Mouse (Mus musculus): ENCODE results near the gene Nwd1. TPM values are rescaled to one million over a fixed set of nuclear protein-coding genes. Genes with fewer than 3 reads are reported as not detected.
"Not testable (repeated sequence)": the region's sequence is repeated elsewhere in the genome, so short reads cannot be mapped to it uniquely, and the experiment has no call there.

Nwd1 gene
- polyA plus RNA-seq, 1 experiment from 2014 or later: 2.7 TPM

DNA sequence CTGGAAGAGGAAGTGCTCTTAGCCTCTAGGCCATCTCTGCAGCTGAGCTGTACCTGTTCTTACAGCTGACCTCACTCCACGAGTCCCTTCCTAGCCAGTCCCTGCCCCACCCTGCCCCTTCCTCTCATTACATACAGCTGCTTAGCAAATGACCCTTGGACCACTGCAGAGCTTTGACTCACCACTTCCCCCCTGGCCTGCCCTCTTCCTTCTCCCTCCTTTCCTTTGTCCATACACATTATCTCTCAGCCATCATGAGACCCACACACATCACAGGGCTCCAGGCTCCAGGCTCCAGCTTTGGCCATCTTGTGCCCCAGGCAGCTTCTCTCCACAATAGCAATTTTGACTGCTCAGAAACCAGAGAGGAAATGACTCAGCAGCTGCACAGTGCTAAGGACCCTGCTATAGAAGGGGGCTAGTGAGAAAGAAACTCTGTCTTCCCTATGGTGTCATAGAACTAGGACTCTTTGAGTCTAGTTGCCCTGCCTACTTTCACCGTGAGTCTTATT, 36.6 kb downstream of the Nwd1 start:
- ATAC-seq (ENCODE audit: low FRiP score): no peak
- 72% methylated on average over 2 of the region's 2 CpGs for WGBS
- Histone ChIP-seq H3K9ac (no peak overlapping the region), H3K4me2 (replicated peaks) (no peak overlapping the region), H3K4me1 (replicated peaks; ENCODE audit: control insufficient read depth, insufficient read depth, low read length) (no peaks in the 10 kb centered on the region), H3K27ac (no peak overlapping the region), H3K9me3 (ENCODE audit: control insufficient read depth, low read length) (no peaks in the 10 kb centered on the region), H3K36me3 (replicated peaks; ENCODE audit: control insufficient read depth, insufficient read depth) (no peaks in the 10 kb centered on the region), H3K27me3 (ENCODE audit: control insufficient read depth, insufficient read depth, low read length) (no peaks in the 10 kb centered on the region), H3K4me3 (replicated peaks; ENCODE audit: low read length) (no peak overlapping the region)
- no peak for DNase-seq (ENCODE audit: low spot score)

DNA sequence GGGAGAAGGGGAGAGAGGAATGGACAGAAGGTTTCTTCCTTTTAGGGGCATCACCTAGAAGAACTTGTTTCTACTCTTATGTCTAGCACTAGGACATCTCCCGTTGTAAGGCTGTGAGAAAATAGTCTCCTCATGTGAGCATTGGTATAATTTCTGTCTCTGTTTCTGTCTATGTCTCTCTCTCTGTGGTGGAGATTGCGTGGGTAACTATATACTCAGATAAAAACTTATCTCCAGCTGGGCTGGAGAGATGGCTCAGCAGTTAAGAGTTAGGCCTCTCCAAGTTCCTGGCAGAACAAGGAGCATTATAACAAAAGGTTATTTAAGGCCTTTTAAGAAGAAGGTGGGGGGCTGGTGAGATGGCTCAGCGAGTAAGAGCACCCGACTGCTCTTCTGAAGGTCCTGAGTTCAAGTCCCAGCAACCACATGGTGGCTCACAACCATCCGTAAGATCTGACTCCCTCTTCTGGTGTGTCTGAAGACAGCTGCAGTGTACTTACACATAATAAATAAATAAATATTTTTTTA, 37.1 kb downstream of the Nwd1 start:
- not testable (repeated sequence) for H3K9me3 ChIP-seq (ENCODE audit: control insufficient read depth, low read length); H3K27me3 ChIP-seq (ENCODE audit: control insufficient read depth, insufficient read depth, low read length); ATAC-seq (ENCODE audit: low FRiP score); DNase-seq (ENCODE audit: low spot score); H3K27ac ChIP-seq; H3K4me2 ChIP-seq (replicated peaks); H3K4me3 ChIP-seq (replicated peaks; ENCODE audit: low read length); H3K36me3 ChIP-seq (replicated peaks; ENCODE audit: control insufficient read depth, insufficient read depth); H3K4me1 ChIP-seq (replicated peaks; ENCODE audit: control insufficient read depth, insufficient read depth, low read length); H3K9ac ChIP-seq
- whole genome bisulfite sequencing: 92% methylated on average over 5 of the region's 5 CpGs

DNA sequence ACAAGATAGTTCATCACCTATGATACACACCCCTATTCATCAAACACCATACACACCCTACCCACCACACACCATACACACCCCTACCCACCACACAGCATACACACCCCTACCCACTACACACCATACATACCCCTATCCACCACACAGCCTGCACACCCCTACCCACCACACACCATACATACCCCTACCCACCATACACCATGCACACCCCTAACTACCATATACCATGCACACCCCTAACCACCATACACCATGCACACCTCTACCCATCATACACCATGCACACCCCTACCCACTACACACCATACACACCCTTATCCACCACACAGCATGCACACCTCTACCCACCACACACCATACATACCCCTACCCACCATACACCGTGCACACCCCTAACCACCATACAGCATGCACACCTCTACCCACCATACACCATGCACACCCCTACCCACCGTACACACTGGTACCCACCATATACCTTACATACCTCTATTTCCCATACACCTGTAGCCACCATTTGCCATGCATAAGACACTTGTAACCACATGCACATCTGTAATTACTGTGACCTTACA, 51.9 kb downstream of the Nwd1 start:
- Histone ChIP-seq H3K27me3 (ENCODE audit: control insufficient read depth, insufficient read depth, low read length) (no peaks in the 10 kb centered on the region), H3K36me3 (replicated peaks; ENCODE audit: control insufficient read depth, insufficient read depth) (no peaks in the 10 kb centered on the region), H3K4me2 (replicated peaks) (no peak overlapping the region), H3K4me1 (replicated peaks; ENCODE audit: control insufficient read depth, insufficient read depth, low read length) (no peaks in the 10 kb centered on the region), H3K9ac (no peak overlapping the region), H3K9me3 (ENCODE audit: control insufficient read depth, low read length) (no peaks in the 10 kb centered on the region), H3K27ac (no peak overlapping the region), H3K4me3 (replicated peaks; ENCODE audit: low read length) (no peak overlapping the region)
- DNase-seq (ENCODE audit: low spot score): no peak
- ATAC-seq (ENCODE audit: low FRiP score): peak; percentile 29; the same call in 1 of the 2 replicates
- 97% methylated on average over 2 of the region's 2 CpGs for WGBS

DNA sequence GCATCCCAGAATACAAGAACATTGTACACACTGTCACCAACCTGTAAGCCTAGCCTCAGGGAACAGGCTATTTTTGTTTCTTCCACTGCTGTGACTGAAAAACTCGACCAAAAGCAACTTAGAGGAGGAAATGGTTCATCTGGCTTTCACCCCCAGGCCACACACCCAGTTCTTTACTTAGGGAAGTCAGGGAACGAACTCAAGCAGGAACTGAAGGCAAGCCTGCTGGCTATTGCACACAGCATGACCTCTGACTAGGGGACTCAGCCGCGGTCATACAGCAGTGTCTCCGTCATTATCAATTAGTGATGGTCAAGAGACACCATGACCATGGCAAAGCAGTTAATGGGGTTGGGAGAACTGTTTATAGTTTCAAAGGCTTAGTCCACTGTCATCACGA, 66.1 kb downstream of the Nwd1 start:
- H3K9me3 ChIP-seq (ENCODE audit: control insufficient read depth, low read length): no peaks in the 10 kb centered on the region
- H3K4me3 ChIP-seq (replicated peaks; ENCODE audit: low read length): no peak overlapping the region
- 23% methylated on average over 6 of the region's 6 CpGs for whole genome bisulfite sequencing
- no peak overlapping the region for H3K27ac ChIP-seq
- no peak for DNase-seq (ENCODE audit: low spot score)
- no peak for ATAC-seq (ENCODE audit: low FRiP score)
- no peak overlapping the region for H3K9ac ChIP-seq
- no peaks in the 10 kb centered on the region for H3K4me1 ChIP-seq (replicated peaks; ENCODE audit: control insufficient read depth, insufficient read depth, low read length)
- H3K4me2 ChIP-seq (replicated peaks): no peak overlapping the region
- no peaks in the 10 kb centered on the region for H3K27me3 ChIP-seq (ENCODE audit: control insufficient read depth, insufficient read depth, low read length)
- H3K36me3 ChIP-seq (replicated peaks; ENCODE audit: control insufficient read depth, insufficient read depth): no peaks in the 10 kb centered on the region

DNA sequence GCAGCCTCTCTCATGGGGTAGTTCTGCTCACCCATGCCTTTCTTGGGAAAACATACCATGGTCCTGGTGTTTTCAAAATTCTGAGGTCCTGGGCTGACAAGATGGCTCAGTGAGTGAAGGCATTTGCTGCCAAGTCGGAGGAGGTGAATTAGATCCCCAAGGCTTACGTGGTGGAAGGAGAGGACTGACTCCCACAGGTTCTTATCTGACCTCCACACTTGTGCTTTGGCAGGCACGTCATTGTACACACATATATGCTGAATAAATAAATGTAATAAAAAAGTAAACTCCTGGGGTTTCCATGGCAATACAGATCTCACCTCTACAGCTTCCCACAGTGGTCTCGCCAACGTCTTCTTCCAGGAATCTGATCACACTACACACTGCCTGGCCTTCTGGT, 70.1 kb downstream of the Nwd1 start:
- H3K9ac ChIP-seq: no peak overlapping the region
- H3K9me3 ChIP-seq (ENCODE audit: control insufficient read depth, low read length): no peaks in the 10 kb centered on the region
- H3K27me3 ChIP-seq (ENCODE audit: control insufficient read depth, insufficient read depth, low read length): no peaks in the 10 kb centered on the region
- WGBS: 85% methylated on average over 5 of the region's 5 CpGs
- H3K4me2 ChIP-seq (replicated peaks): no peak overlapping the region
- H3K4me3 ChIP-seq (replicated peaks; ENCODE audit: low read length): no peak overlapping the region
- H3K4me1 ChIP-seq (replicated peaks; ENCODE audit: control insufficient read depth, insufficient read depth, low read length): no peaks in the 10 kb centered on the region
- H3K36me3 ChIP-seq (replicated peaks; ENCODE audit: control insufficient read depth, insufficient read depth): no peaks in the 10 kb centered on the region
- ATAC-seq (ENCODE audit: low FRiP score) (no peak), DNase-seq (ENCODE audit: low spot score) (no peak)
- H3K27ac ChIP-seq: no peak overlapping the region

DNA sequence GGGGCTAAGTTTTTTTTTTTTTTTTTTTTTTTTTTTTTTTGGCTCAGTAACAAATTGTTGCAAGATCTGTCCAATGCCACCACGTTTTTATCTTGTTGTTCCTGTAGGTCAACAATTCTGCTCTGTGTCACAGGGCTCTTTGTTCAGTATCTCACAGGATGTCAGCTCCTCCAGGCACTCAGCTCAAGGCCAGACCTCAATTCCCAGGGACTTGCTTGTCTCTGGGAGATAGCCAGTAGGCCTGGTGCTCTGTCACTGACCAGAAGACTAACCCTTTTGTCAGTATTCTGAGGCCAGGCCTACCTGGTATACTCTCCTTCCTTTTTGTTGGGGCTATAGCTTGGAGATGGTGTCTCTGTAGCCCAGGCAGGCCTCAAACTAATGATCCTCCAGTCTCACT, 74.0 kb downstream of the Nwd1 start:
- Histone ChIP-seq H3K27me3 (ENCODE audit: control insufficient read depth, insufficient read depth, low read length) (no peaks in the 10 kb centered on the region), H3K4me3 (replicated peaks; ENCODE audit: low read length) (no peak overlapping the region), H3K9me3 (ENCODE audit: control insufficient read depth, low read length) (no peaks in the 10 kb centered on the region), H3K9ac (no peak overlapping the region), H3K4me2 (replicated peaks) (no peak overlapping the region), H3K4me1 (replicated peaks; ENCODE audit: control insufficient read depth, insufficient read depth, low read length) (peaks cover 11% of the 10 kb centered on the region), H3K36me3 (replicated peaks; ENCODE audit: control insufficient read depth, insufficient read depth) (peaks cover 11% of the 10 kb centered on the region; the same call in 1 of the 2 replicates), H3K27ac (no peak overlapping the region)
- no peak for DNase-seq (ENCODE audit: low spot score)
- no peak for ATAC-seq (ENCODE audit: low FRiP score)
- 27% methylated on average over 1 of the region's 1 CpGs for WGBS

DNA sequence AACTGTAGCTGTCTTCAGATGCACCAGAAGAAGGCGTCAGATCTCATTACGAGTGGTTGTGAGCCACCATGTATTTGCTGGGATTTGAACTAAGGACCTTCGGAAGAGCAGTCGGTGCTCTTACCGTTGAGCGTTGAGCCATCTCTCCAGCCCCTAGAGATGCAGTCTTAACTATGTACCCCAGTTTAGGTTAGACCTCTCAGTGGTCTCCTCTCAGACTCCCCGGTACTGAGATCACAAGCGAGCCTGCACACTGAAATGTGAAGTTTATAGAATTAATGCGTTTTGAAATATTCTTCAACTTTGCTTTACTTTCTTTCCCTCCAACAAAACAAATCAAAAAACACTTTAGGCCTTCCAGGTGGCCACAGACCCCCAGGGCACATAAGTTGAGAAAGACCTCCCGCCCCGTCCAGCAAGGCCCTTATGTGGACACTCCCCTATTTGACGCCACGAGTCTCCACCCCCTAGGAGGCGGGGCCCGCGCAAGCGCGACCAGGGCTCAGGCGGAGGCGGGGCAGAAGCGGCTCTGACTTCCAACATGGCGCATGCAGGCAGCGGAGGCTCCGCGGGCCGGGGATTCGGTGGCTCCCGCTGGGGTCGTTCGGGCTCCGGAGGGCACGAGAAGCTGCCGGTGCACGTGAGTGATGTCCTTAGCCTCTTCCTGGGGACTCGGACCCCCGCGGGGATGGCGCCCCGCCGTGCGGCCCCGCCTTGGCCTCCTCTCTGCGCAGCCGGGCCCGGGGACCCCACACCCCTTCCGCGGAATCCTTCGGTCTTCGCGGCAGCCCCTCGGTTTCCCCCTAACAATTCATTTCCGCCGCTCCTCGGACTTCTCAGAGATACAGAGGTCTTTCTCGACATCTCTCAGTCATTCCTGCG, 76.5 kb downstream of the Nwd1 start, which contains the start of gene Sin3b:
Gene Sin3b, plus strand, starts transcription at position 517 of the 882 bp plus-strand sequence.
- Histone ChIP-seq H3K9ac (peak within 1 kb of the TSS; percentile 95), H3K9me3 (ENCODE audit: control insufficient read depth, low read length) (no peaks in the 10 kb centered on the region), H3K4me2 (replicated peaks) (peak within 1 kb of the TSS; percentile 93), H3K36me3 (replicated peaks; ENCODE audit: control insufficient read depth, insufficient read depth) (peaks cover 36% of the 10 kb centered on the region), H3K4me3 (replicated peaks; ENCODE audit: low read length) (peak within 1 kb of the TSS; percentile 91), H3K27ac (no peak within 1 kb of the TSS), H3K27me3 (ENCODE audit: control insufficient read depth, insufficient read depth, low read length) (no peaks in the 10 kb centered on the region), H3K4me1 (replicated peaks; ENCODE audit: control insufficient read depth, insufficient read depth, low read length) (peaks cover 12% of the 10 kb centered on the region)
- 14% methylated on average over 52 of the region's 56 CpGs for WGBS
- peak; percentile 99 for ATAC-seq (ENCODE audit: low FRiP score)
- DNase-seq (ENCODE audit: low spot score): peak; percentile 91

DNA sequence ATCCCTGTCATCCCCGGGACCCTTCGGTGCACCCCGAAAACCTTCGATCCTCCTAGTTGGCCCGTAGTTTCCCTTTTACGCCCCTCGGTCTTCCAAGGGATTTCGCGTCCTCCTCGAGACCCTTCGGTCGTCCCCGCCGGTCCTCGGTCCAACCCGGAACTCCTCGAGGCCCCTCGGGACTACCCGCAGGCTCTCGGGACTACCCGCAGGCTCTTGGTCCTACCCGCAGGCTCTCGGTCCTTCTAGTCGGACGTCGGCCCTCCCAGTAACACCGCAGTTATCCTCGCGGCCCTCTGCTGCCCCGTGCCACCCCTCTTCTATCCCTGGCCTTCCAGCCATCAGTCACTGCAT, 77.1 kb downstream of the Nwd1 start:
- Histone ChIP-seq H3K9me3 (ENCODE audit: control insufficient read depth, low read length) (no peaks in the 10 kb centered on the region), H3K4me3 (replicated peaks; ENCODE audit: low read length) (peak overlapping the region; percentile 91), H3K27ac (no peak overlapping the region), H3K4me2 (replicated peaks) (peak overlapping the region; percentile 93), H3K4me1 (replicated peaks; ENCODE audit: control insufficient read depth, insufficient read depth, low read length) (peaks cover 18% of the 10 kb centered on the region), H3K36me3 (replicated peaks; ENCODE audit: control insufficient read depth, insufficient read depth) (peaks cover 42% of the 10 kb centered on the region), H3K27me3 (ENCODE audit: control insufficient read depth, insufficient read depth, low read length) (no peaks in the 10 kb centered on the region), H3K9ac (peak overlapping the region; percentile 95)
- ATAC-seq (ENCODE audit: low FRiP score) (peak; percentile 21), DNase-seq (ENCODE audit: low spot score) (no peak)
- WGBS: 0% methylated on average over 30 of the region's 30 CpGs

DNA sequence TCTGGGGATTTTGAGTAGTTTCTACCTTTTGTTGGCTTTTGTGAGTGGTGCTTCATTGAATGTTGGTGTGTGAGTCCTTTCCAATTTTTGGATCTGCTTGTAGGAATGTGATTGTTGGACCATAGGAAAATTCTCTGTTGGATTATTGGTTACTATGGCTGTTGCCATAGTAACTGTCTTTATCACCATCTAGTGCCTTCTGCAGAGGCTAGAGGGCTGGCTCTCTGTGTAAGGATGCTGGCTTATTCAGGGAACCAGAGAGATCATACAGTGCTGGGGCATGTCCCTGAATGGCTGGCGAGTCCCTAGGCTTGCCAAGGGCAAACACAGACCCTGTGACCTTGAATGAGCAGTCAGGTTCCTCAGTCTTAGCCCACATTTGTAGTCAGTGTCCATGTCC, 82.1 kb downstream of the Nwd1 start:
- Histone ChIP-seq H3K4me1 (replicated peaks; ENCODE audit: control insufficient read depth, insufficient read depth, low read length) (peaks cover 24% of the 10 kb centered on the region), H3K27ac (no peak overlapping the region), H3K9ac (no peak overlapping the region), H3K9me3 (ENCODE audit: control insufficient read depth, low read length) (no peaks in the 10 kb centered on the region), H3K36me3 (replicated peaks; ENCODE audit: control insufficient read depth, insufficient read depth) (peaks cover 90% of the 10 kb centered on the region), H3K27me3 (ENCODE audit: control insufficient read depth, insufficient read depth, low read length) (no peaks in the 10 kb centered on the region), H3K4me2 (replicated peaks) (no peak overlapping the region), H3K4me3 (replicated peaks; ENCODE audit: low read length) (no peak overlapping the region)
- WGBS: 70% methylated on average over 1 of the region's 1 CpGs
- no peak for DNase-seq (ENCODE audit: low spot score)
- peak; percentile 47; the same call in 1 of the 2 replicates for ATAC-seq (ENCODE audit: low FRiP score)

Data from hindbrain, embryonic 14.5 days (tissue).